Mouse (Mus musculus) testis, adult 2 months (tissue): Measurements from ENCODE around the gene Rasd2. TPM values are rescaled to one million over a fixed set of nuclear protein-coding genes. Genes with fewer than 3 reads are reported as not detected.

Source experiments
- H3K27ac ChIP-seq: fragments of 200-500 bp; 2 replicates; pipeline ENCODE4 v1.5.1; 2012; ENCODE audit warnings: low read depth, low read length; ENCODE audit not compliant: control insufficient read depth, insufficient read depth
- H3K27me3 ChIP-seq: fragments of 200-500 bp; 2 replicates; pipeline ENCODE4 v1.6.1; 2012; ENCODE audit warnings: mild to moderate bottlenecking, low read length, moderate library complexity; ENCODE audit not compliant: control insufficient read depth, insufficient read depth
- H3K36me3 ChIP-seq: fragments of 200-500 bp; 2 replicates; pipeline ENCODE4 v1.6.1; 2012; ENCODE audit warnings: mild to moderate bottlenecking, low read length; ENCODE audit not compliant: control insufficient read depth, insufficient read depth
- H3K4me1 ChIP-seq: fragments of 200-500 bp; 2 replicates; pipeline ENCODE4 v1.6.1; 2012; ENCODE audit warnings: low read length; ENCODE audit not compliant: control insufficient read depth, insufficient read depth
- H3K4me3 ChIP-seq: fragments of 200-500 bp; 2 replicates; pipeline ENCODE4 v1.5.1; 2012; ENCODE audit warnings: low read depth, mild to moderate bottlenecking, low read length, moderate library complexity, mixed read lengths; ENCODE audit not compliant: control insufficient read depth
- CTCF ChIP-seq: fragments of 200-500 bp; IDR thresholded peaks from 2 replicates; pipeline ENCODE4 v1.5.1; 2012; ENCODE audit warnings: low read depth, mild to moderate bottlenecking, inconsistent platforms, low read length, moderate library complexity; ENCODE audit not compliant: control insufficient read depth, insufficient read depth, insufficient replicate concordance
- POLR2A ChIP-seq: fragments of 200-500 bp; IDR thresholded peaks from 2 replicates; pipeline ENCODE4 v1.6.1; 2012; ENCODE audit warnings: low read depth, mild to moderate bottlenecking, inconsistent platforms, low read length, moderate library complexity; ENCODE audit not compliant: control insufficient read depth
- polyA plus RNA-seq: library from polyadenylated mRNA; depleted of rRNA; stranded (reverse); fragments of >200 nt; gene quantifications from 2 replicates; pipeline ENCODE4 v1.2.3, GENCODE M21; 2012; rRNA removed

Gene Rasd2
- polyA plus RNA-seq, 1 experiment, result 6.1 TPM

DNA sequence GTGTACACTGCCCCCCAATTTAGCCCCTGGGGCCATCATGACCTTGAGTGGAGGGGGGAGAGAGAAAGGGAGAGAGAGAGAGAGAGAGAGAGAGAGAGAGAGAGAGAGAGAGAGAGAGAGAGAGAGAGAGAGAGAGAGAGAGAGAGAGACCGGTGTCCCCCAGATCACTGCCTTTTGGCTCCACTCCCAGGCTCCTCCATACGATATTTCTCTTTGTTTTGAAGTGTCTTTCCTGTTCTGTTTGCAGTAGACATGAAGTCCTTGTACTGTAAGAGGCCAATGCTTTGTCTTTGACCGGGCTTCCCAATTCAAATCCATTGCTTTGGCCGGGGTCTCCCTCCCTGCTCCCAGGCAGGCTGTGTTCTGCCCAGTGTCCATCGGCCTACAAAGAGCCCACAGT lies 8.9 kb downstream of the Rasd2 start:
- Histone ChIP-seq H3K4me3 (no peak overlapping the region), H3K27ac (no peak overlapping the region), H3K36me3 (no peaks in the 10 kb centered on the region), H3K4me1 (no peaks in the 10 kb centered on the region), H3K27me3 (no peaks in the 10 kb centered on the region)
- TF ChIP-seq CTCF (no peak), POLR2A (no peak)

DNA sequence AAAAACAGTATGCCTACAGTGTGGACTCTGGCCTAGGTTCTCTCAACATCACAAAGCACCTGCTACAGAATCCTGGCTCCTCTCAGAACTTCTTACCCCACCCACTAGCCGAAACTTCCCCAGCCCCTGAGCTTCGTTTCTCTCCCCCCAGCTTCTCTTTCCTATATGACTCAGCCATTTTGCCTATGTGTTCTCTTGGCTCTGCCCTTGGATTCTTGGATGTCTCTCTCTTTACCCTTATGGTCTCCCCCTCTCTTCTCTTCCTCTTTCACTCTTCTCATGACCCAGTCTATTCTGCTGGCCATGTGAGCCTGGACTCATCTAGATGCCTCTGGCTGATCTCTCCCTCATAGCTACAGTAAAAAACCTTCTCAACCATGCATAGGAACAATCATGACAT lies 13.0 kb downstream of the Rasd2 start:
- Histone ChIP-seq H3K36me3 (no peaks in the 10 kb centered on the region), H3K4me3 (no peak overlapping the region), H3K27me3 (no peaks in the 10 kb centered on the region), H3K4me1 (no peaks in the 10 kb centered on the region), H3K27ac (no peak overlapping the region)
- TF ChIP-seq POLR2A (no peak), CTCF (no peak)

DNA sequence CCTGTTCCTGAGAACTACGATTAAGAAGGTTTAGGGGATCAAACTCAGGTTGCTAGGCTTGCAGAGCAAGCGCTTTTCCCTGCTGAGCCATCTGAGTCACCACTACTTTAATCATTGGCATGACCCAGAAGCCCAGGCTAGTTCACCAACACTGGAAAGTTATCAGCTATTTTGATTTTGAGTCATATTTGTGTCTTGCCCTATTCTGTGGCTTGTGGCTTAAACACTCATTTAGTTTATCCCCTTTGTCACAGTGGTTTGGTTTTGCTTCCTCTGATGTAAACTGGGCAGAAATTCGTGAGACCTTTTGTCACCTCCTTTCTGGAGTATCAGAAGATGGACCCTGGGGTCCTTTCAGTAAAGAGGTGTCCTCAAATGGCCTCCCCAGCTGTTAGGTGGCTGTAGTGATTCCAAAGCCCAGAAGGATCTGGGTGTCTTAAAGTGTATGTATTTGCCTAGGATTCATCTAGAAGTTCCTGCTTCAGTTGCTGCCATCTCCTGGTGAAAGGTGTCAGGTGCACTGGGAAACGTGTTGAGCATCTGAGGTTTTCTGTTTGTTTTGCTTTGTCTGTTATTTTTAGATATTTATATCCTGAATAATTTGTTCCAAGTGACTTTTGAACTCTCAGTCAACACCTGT lies 20.3 kb downstream of the Rasd2 start:
- TF ChIP-seq POLR2A (no peak), CTCF (no peak)
- Histone ChIP-seq H3K36me3 (no peaks in the 10 kb centered on the region), H3K4me3 (no peak overlapping the region), H3K4me1 (no peaks in the 10 kb centered on the region), H3K27me3 (no peaks in the 10 kb centered on the region), H3K27ac (no peak overlapping the region)

DNA sequence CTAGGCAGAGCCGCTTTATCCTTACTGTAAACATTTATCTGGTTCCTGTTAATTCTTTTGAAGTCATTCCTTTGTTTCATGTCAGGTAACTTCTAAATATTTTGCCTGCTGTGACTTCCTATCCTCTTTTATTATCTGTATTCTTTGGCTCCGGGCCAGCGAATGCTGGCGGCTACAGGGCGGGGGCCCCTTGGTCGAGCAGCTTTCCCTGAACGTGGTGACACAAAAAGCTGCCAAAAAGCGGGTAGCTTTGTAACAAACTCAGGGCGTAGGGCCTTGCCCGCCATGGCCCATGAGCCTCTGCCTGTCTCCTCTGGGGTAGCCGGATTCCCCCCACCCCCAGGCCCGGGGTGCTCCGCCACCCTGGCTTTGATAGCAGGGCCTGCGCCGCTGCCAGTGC lies 33.6 kb downstream of the Rasd2 start:
- no peak overlapping the region for H3K4me3 ChIP-seq
- H3K36me3 ChIP-seq, result no peaks in the 10 kb centered on the region
- H3K27ac ChIP-seq, result no peak overlapping the region
- no peak for TF ChIP-seq POLR2A
- H3K27me3 ChIP-seq, result no peaks in the 10 kb centered on the region
- H3K4me1 ChIP-seq, result no peaks in the 10 kb centered on the region

DNA sequence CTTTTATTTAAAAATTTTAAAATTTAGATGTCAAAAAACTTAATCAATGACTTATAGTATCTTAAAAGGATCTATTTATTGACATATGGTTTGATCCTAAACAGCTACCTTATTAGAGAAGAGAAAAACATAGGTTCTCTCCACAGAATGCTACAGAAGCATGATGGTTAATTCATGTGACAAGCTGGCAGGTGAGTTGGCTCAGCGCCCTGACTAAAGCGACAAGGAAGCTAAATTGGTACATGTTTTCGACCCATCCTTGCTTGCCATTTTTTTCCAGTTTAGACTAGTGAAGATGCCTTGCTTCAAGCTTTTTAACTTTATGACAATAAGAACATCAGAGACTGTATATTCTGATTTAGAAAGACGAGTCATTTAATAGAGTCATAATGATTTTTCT lies 35.4 kb downstream of the Rasd2 start:
- H3K27me3 ChIP-seq, result no peaks in the 10 kb centered on the region
- H3K36me3 ChIP-seq, result no peaks in the 10 kb centered on the region
- H3K4me1 ChIP-seq, result no peaks in the 10 kb centered on the region
- no peak for TF ChIP-seq POLR2A
- TF ChIP-seq CTCF, result no peak
- H3K27ac ChIP-seq, result no peak overlapping the region
- H3K4me3 ChIP-seq, result no peak overlapping the region

DNA sequence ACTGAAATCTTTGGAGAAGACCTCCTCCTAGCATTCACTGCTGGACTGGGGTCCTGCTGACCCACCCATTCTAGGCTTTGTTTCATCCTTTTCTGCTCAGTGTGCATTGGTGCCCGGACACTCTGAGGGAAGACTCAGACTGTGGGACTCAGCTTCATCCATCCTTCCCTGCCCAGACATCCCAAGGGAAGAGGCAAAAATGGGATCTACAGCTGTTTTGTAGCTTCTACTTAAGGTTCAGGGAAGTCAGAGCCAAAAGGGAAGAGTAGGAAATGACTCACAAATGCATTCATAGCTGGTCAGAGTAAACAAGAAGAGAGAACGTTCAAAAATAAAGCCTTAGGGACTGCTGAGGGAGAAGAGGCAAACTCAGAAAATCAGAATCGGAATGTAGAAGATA lies 40.3 kb downstream of the Rasd2 start:
- TF ChIP-seq CTCF (no peak), POLR2A (no peak)
- H3K36me3 ChIP-seq, result no peaks in the 10 kb centered on the region
- H3K27me3 ChIP-seq, result no peaks in the 10 kb centered on the region
- no peak overlapping the region for H3K27ac ChIP-seq
- no peaks in the 10 kb centered on the region for H3K4me1 ChIP-seq
- no peak overlapping the region for H3K4me3 ChIP-seq

DNA sequence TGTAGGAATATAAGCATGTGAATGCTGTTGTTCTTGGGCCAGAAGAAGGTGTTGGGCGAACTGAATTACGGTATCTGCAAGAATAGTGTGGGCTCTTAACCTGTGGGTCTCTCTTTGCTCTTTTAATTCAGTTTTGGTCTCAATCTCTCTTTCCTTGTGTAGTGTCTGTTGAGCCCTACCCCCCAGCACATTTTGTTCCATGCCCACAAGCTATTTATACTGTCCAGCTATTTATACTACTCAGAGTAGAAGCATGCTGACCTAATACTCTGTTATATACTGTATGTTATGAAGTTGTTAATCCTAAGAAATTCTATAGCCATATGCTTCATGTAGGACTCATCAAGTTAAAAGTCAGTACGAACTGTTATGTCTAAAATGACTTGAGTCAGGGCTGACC lies 41.9 kb downstream of the Rasd2 start:
- Histone ChIP-seq H3K4me1 (no peaks in the 10 kb centered on the region), H3K4me3 (no peak overlapping the region), H3K36me3 (no peaks in the 10 kb centered on the region), H3K27me3 (no peaks in the 10 kb centered on the region), H3K27ac (no peak overlapping the region)
- TF ChIP-seq CTCF (no peak), POLR2A (no peak)

DNA sequence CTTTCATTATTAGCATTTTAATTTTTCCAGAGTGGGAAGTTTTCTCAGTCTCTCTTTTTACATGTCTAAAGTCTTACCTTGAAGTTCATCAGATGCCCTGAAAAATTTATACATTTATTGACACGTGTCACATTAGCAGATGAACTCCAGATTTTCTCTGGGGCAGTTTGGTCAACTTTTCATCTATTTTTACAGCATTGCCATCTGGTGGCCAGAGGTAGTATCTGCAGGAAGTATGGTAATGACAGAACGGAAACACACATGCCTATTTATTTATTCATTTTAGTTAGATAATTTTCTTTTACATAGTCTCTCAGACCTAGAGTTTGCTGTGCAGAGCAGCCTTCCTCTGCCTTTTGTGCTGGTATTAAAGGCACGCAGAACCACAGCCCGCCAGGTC lies 58.4 kb downstream of the Rasd2 start:
- Histone ChIP-seq H3K27ac (no peak overlapping the region), H3K36me3 (no peaks in the 10 kb centered on the region), H3K27me3 (no peaks in the 10 kb centered on the region), H3K4me3 (no peak overlapping the region), H3K4me1 (no peaks in the 10 kb centered on the region)
- TF ChIP-seq CTCF (no peak), POLR2A (no peak)

Other genes starting within 250 kb of the Rasd2 start
- gene Hmgxb4, start 220.6 kb upstream of the Rasd2 start, polyA plus RNA-seq, result 6.0 TPM in 2 replicates
- gene Tom1, start 180.2 kb upstream of the Rasd2 start, polyA plus RNA-seq, result 117 and 129 TPM in 2 replicates
- 8.6 and 10.9 TPM in 2 replicates for gene Hmox1, start 120.3 kb upstream of the Rasd2 start, polyA plus RNA-seq
- gene Mcm5, start 104.4 kb upstream of the Rasd2 start, polyA plus RNA-seq, result 16.3 and 18.6 TPM in 2 replicates
- 0.22 and 0.30 TPM in 2 replicates for gene Gm10358, start 192.6 kb downstream of the Rasd2 start, polyA plus RNA-seq
- gene Iqcm, start 234.8 kb downstream of the Rasd2 start, polyA plus RNA-seq, result 23.6 and 26.1 TPM in 2 replicates